Mouse (Mus musculus): ENCODE measurements around the gene Thbs2.

GRCm38 (mm10) chr17:14702701-14703100 lies 8.7 kb upstream of the Thbs2 start:
- TF ChIP-seq HCFC1 (IDR thresholded peaks at IDR 0.05; ENCODE audit: borderline replicate concordance, insufficient read depth, low read length) (no peak), MAFK (IDR thresholded peaks at IDR 0.05; ENCODE audit: insufficient read depth, low read depth, low read length) (no peak), CHD2 (IDR thresholded peaks at IDR 0.05; ENCODE audit: low read depth, low read length) (no peak), ZNF384 (IDR thresholded peaks at IDR 0.05; ENCODE audit: low read depth, low read length) (no peak)
